Mouse (Mus musculus): ENCODE results near the gene Ntsr2. TPM values are rescaled to one million over a fixed set of nuclear protein-coding genes. Genes with fewer than 3 reads are reported as not detected.
A peak's percentile ranks its signal among the peaks of the same experiment; 100 is the strongest.

Ntsr2 gene
- total and polyA plus RNA-seq, 3 experiments, result 7.9 to 20.5 (median 9.3) TPM

- peak; percentile 74 to 83 for DNase-seq
- H3K9ac ChIP-seq (ENCODE audit: low read depth, low read length), result peak overlapping the region; percentile 57
- H3K79me2 ChIP-seq (replicated peaks; ENCODE audit: control insufficient read depth, insufficient read depth, low read length), result no peaks in the 10 kb centered on the region
- peak overlapping the region; percentile 81 for H3K27ac ChIP-seq
- peaks cover 3% of the 10 kb centered on the region for H3K4me1 ChIP-seq (ENCODE audit: control insufficient read depth, insufficient read depth, low read length)
- TF ChIP-seq POLR2A (IDR thresholded peaks at IDR 0.05; ENCODE audit: insufficient read depth, low read depth, low read length) (0 out of 2 replicates have a peak, but pooled peaks have one; percentile 15), EP300 (IDR thresholded peaks at IDR 0.05; ENCODE audit: insufficient read depth, low read depth, low read length) (no peak), CTCF (IDR thresholded peaks at IDR 0.05) (no peak)
- H3K27me3 ChIP-seq (ENCODE audit: control insufficient read depth, insufficient read depth, low read length), result no peaks in the 10 kb centered on the region
- peaks cover 2% of the 10 kb centered on the region for H3K36me3 ChIP-seq (ENCODE audit: control insufficient read depth, insufficient read depth, low read length)
- intact Hi-C loops (cut with DNase I), result no loop called here
- no peak overlapping the region for H3K4me3 ChIP-seq
- 35% methylated on average over 12 of the region's 12 CpGs for WGBS
These were observed 9.5 kb upstream of the Ntsr2 start for GRCm38 (mm10) chr12:16643508-16644345.

DNA sequence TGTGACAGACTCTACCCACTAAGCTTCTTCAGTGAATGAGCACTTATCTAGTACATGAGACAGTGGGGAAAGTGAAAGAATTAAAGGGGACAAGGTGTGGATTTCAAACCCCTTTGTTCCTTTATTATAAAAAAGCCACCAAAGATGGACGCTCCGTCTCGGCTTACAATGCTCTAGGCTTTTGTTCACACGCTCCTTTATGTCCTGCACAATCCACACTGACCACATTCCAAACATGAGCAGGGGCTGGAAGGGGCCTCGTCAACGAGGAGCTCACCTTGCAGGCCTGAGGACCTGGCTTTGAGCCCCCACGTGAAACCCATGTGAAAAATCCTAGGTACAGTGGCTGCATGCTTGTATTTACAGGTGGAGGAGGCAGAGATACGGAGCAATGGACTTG lies 8.5 kb upstream of the Ntsr2 start:
- H3K4me1 ChIP-seq (ENCODE audit: control insufficient read depth, insufficient read depth, low read length), result peaks cover 2% of the 10 kb centered on the region; the same call in 1 of the 2 replicates
- H3K27me3 ChIP-seq (ENCODE audit: control insufficient read depth, insufficient read depth, low read length), result no peaks in the 10 kb centered on the region
- H3K36me3 ChIP-seq (ENCODE audit: control insufficient read depth, insufficient read depth, low read length), result no peaks in the 10 kb centered on the region; the same call in 1 of the 2 replicates
- H3K9ac ChIP-seq (ENCODE audit: low read depth, low read length), result peak overlapping the region; percentile 77
- peak overlapping the region; percentile 81 for H3K27ac ChIP-seq
- no peak for DNase-seq
- no peaks in the 10 kb centered on the region for H3K79me2 ChIP-seq (replicated peaks; ENCODE audit: control insufficient read depth, insufficient read depth, low read length)
- intact Hi-C loops (cut with DNase I), result no loop called here
- 56% methylated on average over 8 of the region's 8 CpGs for WGBS
- H3K4me3 ChIP-seq, result peak overlapping the region; percentile 32
- TF ChIP-seq POLR2A (IDR thresholded peaks at IDR 0.05; ENCODE audit: insufficient read depth, low read depth, low read length), result no peak
- no peak for TF ChIP-seq CTCF (IDR thresholded peaks at IDR 0.05)
- TF ChIP-seq EP300 (IDR thresholded peaks at IDR 0.05; ENCODE audit: insufficient read depth, low read depth, low read length), result no peak

GRCm38 (mm10) chr12:16646780-16647409 lies 6.3 kb upstream of the Ntsr2 start:
- Histone ChIP-seq H3K27ac (peak overlapping the region; percentile 85), H3K9ac (ENCODE audit: low read depth, low read length) (peak overlapping the region; percentile 77), H3K79me2 (replicated peaks; ENCODE audit: control insufficient read depth, insufficient read depth, low read length) (no peaks in the 10 kb centered on the region), H3K4me1 (ENCODE audit: control insufficient read depth, insufficient read depth, low read length) (peaks cover 5% of the 10 kb centered on the region), H3K36me3 (ENCODE audit: control insufficient read depth, insufficient read depth, low read length) (no peaks in the 10 kb centered on the region; the same call in 1 of the 2 replicates), H3K27me3 (ENCODE audit: control insufficient read depth, insufficient read depth, low read length) (no peaks in the 10 kb centered on the region), H3K4me3 (peak overlapping the region; percentile 46)
- peak; percentile 79 for TF ChIP-seq POLR2A (IDR thresholded peaks at IDR 0.05; ENCODE audit: insufficient read depth, low read depth, low read length)
- 0 out of 2 replicates have a peak, but pooled peaks have one; percentile 49 for TF ChIP-seq EP300 (IDR thresholded peaks at IDR 0.05; ENCODE audit: insufficient read depth, low read depth, low read length)
- no peak for TF ChIP-seq CTCF (IDR thresholded peaks at IDR 0.05)
- intact Hi-C loops (cut with DNase I), result no loop called here
- WGBS, result 32% methylated on average over 9 of the region's 9 CpGs
- DNase-seq, result peak; percentile 44 to 58

GRCm38 (mm10) chr12:16648273-16648672 lies 4.9 kb upstream of the Ntsr2 start:
- intact Hi-C loops (cut with DNase I), result no loop called here
- WGBS, result 79% methylated on average over 6 of the region's 6 CpGs
- peaks cover 5% of the 10 kb centered on the region for H3K4me1 ChIP-seq (ENCODE audit: control insufficient read depth, insufficient read depth, low read length)

DNA sequence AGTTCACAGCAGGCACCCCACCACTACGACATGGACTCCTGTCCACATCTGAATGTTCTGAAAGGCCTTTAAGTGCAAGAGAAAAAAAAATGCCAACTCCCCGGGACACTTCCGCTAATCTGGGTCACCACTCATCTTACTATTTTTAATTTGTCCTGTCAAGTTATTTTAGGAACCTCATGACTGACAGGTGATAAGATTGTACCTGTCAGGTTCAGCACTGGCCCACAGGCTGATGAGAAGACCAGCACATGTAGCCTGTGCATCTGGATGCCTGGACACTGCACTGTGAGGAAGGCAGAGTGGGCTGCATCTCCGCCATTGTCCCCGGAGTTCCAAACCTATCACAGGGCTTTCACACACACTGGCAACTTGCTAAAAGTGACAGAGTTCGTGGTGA lies 3.4 kb upstream of the Ntsr2 start:
- Histone ChIP-seq H3K36me3 (ENCODE audit: control insufficient read depth, insufficient read depth, low read length) (no peaks in the 10 kb centered on the region), H3K79me2 (replicated peaks; ENCODE audit: control insufficient read depth, insufficient read depth, low read length) (no peaks in the 10 kb centered on the region), H3K4me3 (no peak overlapping the region), H3K27ac (peak overlapping the region; percentile 86), H3K9ac (ENCODE audit: low read depth, low read length) (peak overlapping the region; percentile 47), H3K27me3 (ENCODE audit: control insufficient read depth, insufficient read depth, low read length) (no peaks in the 10 kb centered on the region), H3K4me1 (ENCODE audit: control insufficient read depth, insufficient read depth, low read length) (peaks cover 3% of the 10 kb centered on the region)
- 44% methylated on average over 6 of the region's 6 CpGs for whole genome bisulfite sequencing
- peak; percentile 50; the same call in 1 of the 2 replicates for TF ChIP-seq POLR2A (IDR thresholded peaks at IDR 0.05; ENCODE audit: insufficient read depth, low read depth, low read length)
- no peak for TF ChIP-seq CTCF (IDR thresholded peaks at IDR 0.05)
- TF ChIP-seq EP300 (IDR thresholded peaks at IDR 0.05; ENCODE audit: insufficient read depth, low read depth, low read length), result peak; percentile 88
- peak in 1 of 2 experiments; percentile 36 for DNase-seq
- intact Hi-C loops (cut with DNase I), result no loop called here

More at GRCm38 (mm10) chr12:16648273-16648672, 4.9 kb upstream of the Ntsr2 start:
- no peak for DNase-seq
- TF ChIP-seq EP300 (IDR thresholded peaks at IDR 0.05; ENCODE audit: insufficient read depth, low read depth, low read length) (no peak), POLR2A (IDR thresholded peaks at IDR 0.05; ENCODE audit: insufficient read depth, low read depth, low read length) (no peak), CTCF (IDR thresholded peaks at IDR 0.05) (no peak)
- H3K27ac ChIP-seq, result no peak overlapping the region
- no peaks in the 10 kb centered on the region for H3K36me3 ChIP-seq (ENCODE audit: control insufficient read depth, insufficient read depth, low read length)
- H3K27me3 ChIP-seq (ENCODE audit: control insufficient read depth, insufficient read depth, low read length), result no peaks in the 10 kb centered on the region
- no peak overlapping the region for H3K9ac ChIP-seq (ENCODE audit: low read depth, low read length)
- no peak overlapping the region for H3K4me3 ChIP-seq
- H3K79me2 ChIP-seq (replicated peaks; ENCODE audit: control insufficient read depth, insufficient read depth, low read length), result no peaks in the 10 kb centered on the region

Measured in heart, adult 2 months (tissue).